Mouse (Mus musculus) MEL (cell line): ENCODE measurements around the gene Rbms2. TPM values are rescaled to one million over a fixed set of nuclear protein-coding genes. Genes with fewer than 3 reads are reported as not detected.

Experiments
- DNase-seq: peaks from one replicate; pipeline ENCODE4 v3.0.0; 2011; ENCODE audit warnings: low read depth, low spot score
- H3K27ac ChIP-seq: 2 replicates; pipeline ENCODE4 v1.5.1; 2012; ENCODE audit warnings: low read depth, mild to moderate bottlenecking, control low read depth, low read length, moderate library complexity; ENCODE audit not compliant: control insufficient read depth
- H3K27me3 ChIP-seq, 2 experiments: fragments of 150-350 bp in 1 of 2; sonication (generic) in 1 of 2; 2 replicates each; pipeline ENCODE4 v1.6.1; 2012; ENCODE audit warnings: low read length in 2 of 2, mild to moderate bottlenecking in 2 of 2, improper control_type of control experiment in 1 of 2, moderate library complexity in 1 of 2; ENCODE audit not compliant: insufficient read depth in 2 of 2, control insufficient read depth in 1 of 2
- H3K36me3 ChIP-seq, 2 experiments: 2 replicates each; pipeline ENCODE4 v1.6.1; 2012 to 2014; ENCODE audit warnings: low read length in 2 of 2, improper control_type of control experiment in 1 of 2, inconsistent platforms in 1 of 2, mild to moderate bottlenecking in 1 of 2; ENCODE audit not compliant: insufficient read depth in 2 of 2, control insufficient read depth in 1 of 2
- H3K4me1 ChIP-seq, 2 experiments: fragments of 150-350 bp in 1 of 2; sonication (generic) in 1 of 2; 2 replicates each; pipeline ENCODE4 v1.6.1; 2012; ENCODE audit warnings: low read length in 2 of 2, improper control_type of control experiment in 1 of 2, mild to moderate bottlenecking in 1 of 2; ENCODE audit not compliant: insufficient read depth in 2 of 2, control insufficient read depth in 1 of 2
- H3K4me3 ChIP-seq, 2 experiments: fragments of 150-350 bp in 1 of 2; sonication (generic) in 1 of 2; 2 replicates each; pipeline ENCODE4 v1.5.1; 2012; ENCODE audit warnings: low read depth in 2 of 2, low read length in 2 of 2, mild to moderate bottlenecking in 2 of 2, moderate library complexity in 2 of 2, control low read depth in 1 of 2, improper control_type of control experiment in 1 of 2; ENCODE audit not compliant: control insufficient read depth in 1 of 2, insufficient read depth in 1 of 2
- H3K79me2 ChIP-seq: 2 replicates; pipeline ENCODE4 v1.6.1; 2012; ENCODE audit warnings: mild to moderate bottlenecking, low read length, moderate library complexity; ENCODE audit not compliant: control insufficient read depth, poor library complexity, insufficient read depth
- H3K9ac ChIP-seq: 2 replicates; pipeline ENCODE4 v1.6.1; 2012; ENCODE audit warnings: low read depth, mild to moderate bottlenecking, control low read depth, low read length, moderate library complexity; ENCODE audit not compliant: control insufficient read depth, poor library complexity, severe bottlenecking
- H3K9me3 ChIP-seq: fragments of 150-350 bp; sonication (generic); replicated peaks from 2 replicates; pipeline ENCODE4 v1.6.1; 2012; ENCODE audit warnings: mild to moderate bottlenecking, low read length, improper control_type of control experiment, moderate library complexity; ENCODE audit not compliant: insufficient read depth
- CHD2 ChIP-seq: IDR thresholded peaks from 2 replicates; pipeline ENCODE4 v1.6.1; 2011; ENCODE audit warnings: low read length, improper control_type of control experiment
- CTCF ChIP-seq, 3 experiments: IDR thresholded peaks in 2 of 3; conservative IDR thresholded peaks in 1 of 3; 2 replicates each; pipeline ENCODE4 v1.5.1; 2011 to 2012; ENCODE audit warnings: low read length in 3 of 3, low read depth in 2 of 3, mild to moderate bottlenecking in 2 of 3, improper control_type of control experiment in 1 of 3, inconsistent platforms in 1 of 3, mixed read lengths in 1 of 3, moderate library complexity in 1 of 3; ENCODE audit not compliant: control insufficient read depth in 1 of 3, insufficient read depth in 1 of 3, poor library complexity in 1 of 3, severe bottlenecking in 1 of 3
- E2F4 ChIP-seq: IDR thresholded peaks from 2 replicates; pipeline ENCODE4 v1.6.1; 2011; ENCODE audit warnings: low read depth, low read length, improper control_type of control experiment, borderline replicate concordance
- EP300 ChIP-seq, 2 experiments: IDR thresholded peaks; 2 replicates each; pipeline ENCODE4 v1.6.1; 2011; ENCODE audit warnings: improper control_type of control experiment in 2 of 2, low read length in 2 of 2, low read depth in 1 of 2, mild to moderate bottlenecking in 1 of 2
- GABPA ChIP-seq: IDR thresholded peaks from 2 replicates; pipeline ENCODE4 v1.6.1; 2012; ENCODE audit warnings: low read depth, mild to moderate bottlenecking, inconsistent platforms, low read length, improper control_type of control experiment, moderate library complexity
- GATA1 ChIP-seq: IDR thresholded peaks from 2 replicates; pipeline ENCODE4 v1.6.1; 2011; ENCODE audit warnings: low read depth, low read length, improper control_type of control experiment
- JUND ChIP-seq: IDR thresholded peaks from 2 replicates; pipeline ENCODE4 v1.6.1; 2011; ENCODE audit warnings: low read depth, mild to moderate bottlenecking, improper control_type of control experiment, low read length
- MAFK ChIP-seq: IDR thresholded peaks from 2 replicates; pipeline ENCODE4 v1.6.1; 2011; ENCODE audit warnings: low read depth, mild to moderate bottlenecking, low read length, improper control_type of control experiment, borderline replicate concordance
- MAX ChIP-seq: IDR thresholded peaks from 2 replicates; pipeline ENCODE4 v1.6.1; 2011; ENCODE audit warnings: low read length, improper control_type of control experiment
- MEF2A ChIP-seq: IDR thresholded peaks from 2 replicates; pipeline ENCODE4 v1.6.1; 2014; ENCODE audit warnings: low read depth, mild to moderate bottlenecking, inconsistent platforms, low read length, improper control_type of control experiment; ENCODE audit not compliant: poor library complexity, insufficient replicate concordance, severe bottlenecking; ENCODE audit errors: extremely low read depth
- MXI1 ChIP-seq: IDR thresholded peaks from 2 replicates; pipeline ENCODE4 v1.6.1; 2011; ENCODE audit warnings: mild to moderate bottlenecking, low read depth, low read length, improper control_type of control experiment
- MYB ChIP-seq: IDR thresholded peaks from 2 replicates; pipeline ENCODE4 v1.6.1; 2011; ENCODE audit warnings: mild to moderate bottlenecking, low read depth, low read length, improper control_type of control experiment
- NELFE ChIP-seq: IDR thresholded peaks from 2 replicates; pipeline ENCODE4 v1.6.1; 2011; ENCODE audit warnings: low read depth, low read length, improper control_type of control experiment
- POLR2A ChIP-seq, 2 experiments: IDR thresholded peaks; 2 replicates each; pipeline ENCODE4 v1.6.1; 2011 to 2012; ENCODE audit warnings: low read length in 2 of 2, mild to moderate bottlenecking in 2 of 2, control low read depth in 1 of 2, improper control_type of control experiment in 1 of 2, low read depth in 1 of 2, moderate library complexity in 1 of 2; ENCODE audit not compliant: control insufficient read depth in 1 of 2, insufficient read depth in 1 of 2, poor library complexity in 1 of 2
- POLR2AphosphoS2 ChIP-seq: IDR thresholded peaks from 2 replicates; pipeline ENCODE4 v1.6.1; 2011; ENCODE audit warnings: low read length, improper control_type of control experiment
- POLR2AphosphoS5 ChIP-seq: IDR thresholded peaks from 2 replicates; pipeline ENCODE4 v1.6.1; 2012; ENCODE audit warnings: low read depth, borderline replicate concordance, mild to moderate bottlenecking, inconsistent platforms, low read length, moderate library complexity, mixed read lengths
- RCOR1 ChIP-seq: IDR thresholded peaks from 2 replicates; pipeline ENCODE4 v1.6.1; 2012; ENCODE audit warnings: low read depth, mild to moderate bottlenecking, inconsistent platforms, low read length, improper control_type of control experiment
- SIN3A ChIP-seq: IDR thresholded peaks from 2 replicates; pipeline ENCODE4 v1.6.1; 2012; ENCODE audit warnings: low read length, improper control_type of control experiment, inconsistent platforms
- TBP ChIP-seq: IDR thresholded peaks from 2 replicates; pipeline ENCODE4 v1.8.0; 2011; ENCODE audit warnings: low read depth, low read length, improper control_type of control experiment
- TCF12 ChIP-seq: IDR thresholded peaks from 2 replicates; pipeline ENCODE4 v1.6.1; 2014; ENCODE audit warnings: low read depth, mild to moderate bottlenecking, inconsistent platforms, low read length, improper control_type of control experiment, moderate library complexity
- UBTF ChIP-seq: IDR thresholded peaks from 2 replicates; pipeline ENCODE4 v1.6.1; 2012; ENCODE audit warnings: low read depth, mild to moderate bottlenecking, inconsistent platforms, low read length, improper control_type of control experiment, moderate library complexity, borderline replicate concordance; ENCODE audit not compliant: insufficient read depth
- USF1 ChIP-seq: IDR thresholded peaks from 2 replicates; pipeline ENCODE4 v1.6.1; 2014; ENCODE audit warnings: low read depth, mild to moderate bottlenecking, inconsistent platforms, low read length, improper control_type of control experiment, moderate library complexity
- ZKSCAN1 ChIP-seq: IDR thresholded peaks from 2 replicates; pipeline ENCODE4 v1.6.1; 2012; ENCODE audit warnings: low read depth, mild to moderate bottlenecking, inconsistent platforms, low read length, improper control_type of control experiment, moderate library complexity
- ZMIZ1 ChIP-seq: IDR thresholded peaks from 2 replicates; pipeline ENCODE4 v1.6.1; 2012; ENCODE audit warnings: low read depth, mild to moderate bottlenecking, inconsistent platforms, low read length, improper control_type of control experiment, moderate library complexity
- polyA plus RNA-seq, 2 experiments: library from polyadenylated mRNA; stranded (reverse) in 1 of 2; unstranded in 1 of 2; fragments of >175 nt in 1 of 2; fragments of >200 nt in 1 of 2; gene quantifications; 2 replicates each; pipeline versions ENCODE4 v1.2.1 to v1.2.4; 2012; ENCODE audit warnings: low replicate concordance in 2 of 2, low read depth in 1 of 2; ENCODE audit not compliant: insufficient read length in 2 of 2, insufficient read depth in 1 of 2, missing spikeins in 1 of 2
- total RNA-seq: library from RNA; depleted of rRNA; stranded (reverse); fragments of 300-350 nt; gene quantifications from 2 replicates; pipeline ENCODE4 v1.2.3, GENCODE M21; 2012

Gene Rbms2
- total and polyA plus RNA-seq, 3 experiments = 5.1 to 23.5 TPM; not detected in 1

GRCm38 (mm10) chr10:128131297-128131696 is 48.8 kb downstream of the Rbms2 start:
- DNase-seq = no peak
- no peaks in the 10 kb centered on the region for H3K79me2 ChIP-seq
- no peak overlapping the region for H3K9ac ChIP-seq
- H3K36me3 ChIP-seq = 0 out of 4 replicates have a peak, but pooled peaks cover 0 to 2% of the 10 kb centered on the region in 2 experiments
- no peak overlapping the region for H3K4me3 ChIP-seq
- no peaks in the 10 kb centered on the region for H3K4me1 ChIP-seq
- H3K27ac ChIP-seq = no peak overlapping the region
- H3K27me3 ChIP-seq = no peaks in the 10 kb centered on the region
- no peaks in the 10 kb centered on the region for H3K9me3 ChIP-seq
- TF ChIP-seq RCOR1 (no peak), E2F4 (no peak), TCF12 (no peak), ZMIZ1 (no peak), MAX (no peak), JUND (no peak), POLR2A (IDR thresholded peaks at IDR 0.05; ENCODE audit: control insufficient read depth in 1 of 2, insufficient read depth in 1 of 2, low read depth in 1 of 2, low read length in 2 of 2, poor library complexity in 1 of 2) (no peak), POLR2AphosphoS5 (no peak), ZKSCAN1 (no peak)

DNA sequence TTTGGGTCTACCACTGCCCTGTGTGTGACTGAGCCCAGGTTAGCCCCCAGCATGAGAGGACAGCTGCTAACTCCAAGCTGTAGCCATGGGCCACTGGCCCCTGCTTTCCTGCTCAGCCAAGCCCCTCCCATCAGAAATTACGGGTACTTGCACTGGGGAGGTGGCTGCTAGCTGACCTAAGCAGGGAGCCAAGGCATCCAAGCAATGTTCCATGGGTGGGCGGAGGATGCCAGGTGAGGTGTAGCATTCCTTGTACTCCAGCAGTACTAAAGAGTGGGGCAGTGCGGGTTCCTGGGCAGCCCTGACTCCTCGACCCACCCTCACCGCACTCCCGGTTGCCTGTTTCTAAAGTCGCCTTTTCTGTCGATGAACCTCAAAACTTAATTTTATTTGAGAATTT is 52.0 kb downstream of the Rbms2 start:
- H3K27me3 ChIP-seq = no peaks in the 10 kb centered on the region
- H3K79me2 ChIP-seq = no peaks in the 10 kb centered on the region
- DNase-seq = no peak
- TF ChIP-seq CTCF (IDR thresholded peaks at IDR 0.05 in 2 of 3, conservative IDR thresholded peaks at IDR 0.05 in 1 of 3; ENCODE audit: control insufficient read depth in 1 of 3, insufficient read depth in 1 of 3, low read depth in 2 of 3, low read length in 3 of 3, poor library complexity in 1 of 3, severe bottlenecking in 1 of 3) = no peak
- TF ChIP-seq GABPA = no peak
- TF ChIP-seq USF1 = no peak
- no peak for TF ChIP-seq MEF2A
- no peak for TF ChIP-seq TBP
- no peak for TF ChIP-seq UBTF
- no peak for TF ChIP-seq RCOR1
- TF ChIP-seq, all 39 proteins: peak for 0
- Histone ChIP-seq H3K4me3 (no peak overlapping the region), H3K4me1 (no peaks in the 10 kb centered on the region), H3K36me3 (peaks cover 0 to 4% of the 10 kb centered on the region in 2 experiments; a peak in 1 of 4 replicates), H3K9ac (no peak overlapping the region), H3K27ac (no peak overlapping the region), H3K9me3 (no peaks in the 10 kb centered on the region)

GRCm38 (mm10) chr10:128127497-128127896 is 52.6 kb downstream of the Rbms2 start:
- Histone ChIP-seq H3K27ac (no peak overlapping the region), H3K36me3 (peaks cover 0 to 4% of the 10 kb centered on the region in 2 experiments; a peak in 1 of 4 replicates), H3K4me1 (no peaks in the 10 kb centered on the region), H3K4me3 (no peak overlapping the region), H3K79me2 (no peaks in the 10 kb centered on the region), H3K9ac (no peak overlapping the region), H3K27me3 (no peaks in the 10 kb centered on the region), H3K9me3 (no peaks in the 10 kb centered on the region)
- DNase-seq = no peak
- no peak for TF ChIP-seq E2F4
- no peak for TF ChIP-seq SIN3A
- TF ChIP-seq MAX = no peak
- TF ChIP-seq JUND = no peak
- no peak for TF ChIP-seq ZMIZ1
- no peak for TF ChIP-seq GABPA
- no peak for TF ChIP-seq CHD2
- TF ChIP-seq USF1 = no peak
- TF ChIP-seq MAFK = no peak
- TF ChIP-seq EP300 (IDR thresholded peaks at IDR 0.05; ENCODE audit: low read depth in 1 of 2, low read length in 2 of 2) = no peak
- no peak for TF ChIP-seq POLR2AphosphoS2
- TF ChIP-seq TBP = no peak
- TF ChIP-seq GATA1 = no peak
- no peak for TF ChIP-seq MYB
- TF ChIP-seq MXI1 = no peak
- no peak for TF ChIP-seq NELFE
